Mouse (Mus musculus) gastrocnemius, postnatal 10 days (tissue): ENCODE data around the gene Olfr435. TPM values are rescaled to one million over a fixed set of nuclear protein-coding genes. Genes with fewer than 3 reads are reported as not detected.
"Not testable (repeated sequence)": the region's sequence is repeated elsewhere in the genome, so short reads cannot be mapped to it uniquely, and the experiment has no call there.

Source experiments
- DNase-seq: peaks from one replicate; pipeline ENCODE4 v3.0.0; 2021; ENCODE audit warnings: mixed read lengths
- long read RNA-seq, 2 experiments: library from polyadenylated mRNA; stranded (forward); transcript quantifications; one replicate each; pipeline ENCODE4 v2.0.0; 2021
- total RNA-seq, 2 experiments: library from RNA; stranded (reverse); gene quantifications; 2 replicates each; pipeline ENCODE4 v1.2.3; 2021

Olfr435 gene
- not detected for total RNA-seq
- long read RNA-seq, experiment 1, result 0 reads
- long read RNA-seq, experiment 2, result 0 reads

DNA sequence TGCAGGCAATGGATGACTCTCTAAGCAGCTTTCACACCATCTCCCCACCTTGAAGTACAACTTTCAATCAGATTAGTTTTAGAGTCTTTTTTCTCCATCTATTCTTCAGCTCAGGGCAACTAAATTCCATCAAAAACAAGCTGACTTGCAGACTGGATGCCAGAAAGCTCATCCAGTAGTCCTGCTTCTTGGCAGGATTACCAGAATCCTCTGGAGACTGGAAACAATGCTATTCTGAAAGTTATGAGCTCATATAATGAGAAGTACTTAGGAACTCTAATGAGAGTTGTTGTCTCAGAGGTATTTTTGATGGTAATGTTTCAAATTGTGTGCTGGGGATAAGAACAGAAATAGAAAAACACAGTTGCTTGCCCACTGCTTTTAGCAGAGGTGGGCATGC, at the start of gene Olfr435:
Gene Olfr435, plus strand, starts transcription at position 366 of the 400 bp plus-strand sequence.
- DNase-seq, result no peak

- no peak for DNase-seq
Measured at GRCm38 (mm10) chr6:43159502-43159901, 37.4 kb upstream of the Olfr435 start.

- no peak for DNase-seq
Measured at GRCm38 (mm10) chr6:43162982-43163381, 34.0 kb upstream of the Olfr435 start, which contains the start of gene Olfr437. TSS of gene Olfr437 (plus strand) at chr6:43163282.

- no peak for DNase-seq
Measured at GRCm38 (mm10) chr6:43167246-43167645, 29.7 kb upstream of the Olfr435 start.

- no peak for DNase-seq
Measured at GRCm38 (mm10) chr6:43171840-43172239, 25.1 kb upstream of the Olfr435 start, which contains the start of gene Olfr13. TSS of gene Olfr13 (plus strand) at chr6:43172140.

DNA sequence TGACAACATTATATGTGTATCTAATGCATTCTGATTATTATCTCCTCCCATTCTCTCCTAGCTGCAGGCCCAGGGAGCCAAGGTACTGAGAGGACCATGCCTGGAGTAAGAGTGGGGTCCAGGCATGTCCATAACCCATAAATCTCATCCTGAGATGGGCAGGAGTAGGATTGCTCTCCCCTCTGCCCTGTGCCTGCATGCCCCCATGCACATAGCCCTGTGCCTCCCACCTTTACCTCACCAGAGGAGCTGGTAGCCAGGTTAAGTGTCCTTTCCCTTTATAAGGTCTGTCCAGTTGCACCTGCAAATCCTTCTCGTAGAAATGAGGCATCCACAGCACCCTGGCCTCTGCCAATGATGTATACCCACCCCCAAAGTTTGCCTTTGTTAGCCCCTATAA, 18.8 kb upstream of the Olfr435 start:
- DNase-seq, result no peak

DNA sequence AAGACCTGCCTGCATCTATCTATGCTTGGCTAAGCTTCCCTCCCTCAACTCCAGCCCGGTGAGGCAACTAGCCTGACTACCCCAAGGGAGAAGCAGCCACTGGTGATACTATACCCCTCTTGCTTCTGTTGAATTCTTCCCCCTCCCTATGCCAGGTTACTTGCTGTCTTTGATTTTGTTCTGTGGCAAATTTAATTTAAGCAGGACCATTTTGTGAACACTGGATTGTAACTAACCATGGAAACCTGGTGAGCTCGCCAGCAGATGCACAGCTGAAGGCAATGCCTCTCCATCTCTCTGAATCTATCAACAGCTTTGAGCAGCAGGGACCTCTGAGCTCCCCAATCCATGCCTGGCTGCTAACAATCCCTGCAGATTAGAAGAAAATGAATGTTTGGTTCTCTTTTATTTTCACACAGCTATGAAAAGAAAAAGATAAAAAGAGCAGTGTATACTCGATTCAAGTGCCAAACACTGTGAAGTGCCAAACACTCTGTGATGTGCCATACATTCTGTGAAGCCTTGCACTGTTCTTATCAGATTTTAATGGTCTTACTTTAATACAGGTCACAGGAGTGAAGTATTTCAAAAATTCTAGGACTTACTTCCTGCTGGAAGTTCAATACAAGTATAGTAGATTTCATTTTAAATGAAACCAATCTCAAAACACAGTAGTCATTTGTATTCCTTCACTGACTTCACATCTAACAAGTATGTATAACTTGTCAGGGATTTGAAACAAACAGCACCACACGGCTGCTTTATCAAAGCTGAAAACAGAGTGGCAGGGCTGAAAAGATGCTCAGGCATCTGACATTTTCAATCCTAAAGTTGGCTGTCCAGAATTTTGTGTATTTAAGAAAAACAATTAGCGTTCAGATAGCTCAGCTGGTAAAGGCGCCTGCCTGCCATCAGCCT, 18.1 kb upstream of the Olfr435 start:
- DNase-seq, result no peak

DNA sequence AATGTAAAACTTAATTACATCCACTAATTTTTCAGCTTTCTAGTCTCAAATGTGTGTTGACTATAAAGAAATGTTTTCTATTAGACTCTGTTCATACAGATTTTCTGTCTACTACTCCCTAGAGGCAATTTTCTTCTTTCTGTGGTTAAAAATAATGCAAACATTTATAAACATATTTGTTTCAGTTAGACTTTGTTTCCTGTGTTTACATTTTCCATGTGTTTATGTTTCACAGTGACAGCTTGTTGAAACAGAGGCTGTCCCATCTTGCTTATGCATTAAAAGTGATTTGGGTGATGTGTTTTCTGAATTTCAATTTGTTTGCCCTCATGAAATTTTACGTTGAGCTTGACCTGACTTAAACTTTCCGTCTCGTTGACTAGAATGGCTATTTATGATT, 6.0 kb upstream of the Olfr435 start:
- no peak for DNase-seq

GRCm38 (mm10) chr6:43198094-43198493, 1.1 kb downstream of the Olfr435 start:
- no peak for DNase-seq

DNA sequence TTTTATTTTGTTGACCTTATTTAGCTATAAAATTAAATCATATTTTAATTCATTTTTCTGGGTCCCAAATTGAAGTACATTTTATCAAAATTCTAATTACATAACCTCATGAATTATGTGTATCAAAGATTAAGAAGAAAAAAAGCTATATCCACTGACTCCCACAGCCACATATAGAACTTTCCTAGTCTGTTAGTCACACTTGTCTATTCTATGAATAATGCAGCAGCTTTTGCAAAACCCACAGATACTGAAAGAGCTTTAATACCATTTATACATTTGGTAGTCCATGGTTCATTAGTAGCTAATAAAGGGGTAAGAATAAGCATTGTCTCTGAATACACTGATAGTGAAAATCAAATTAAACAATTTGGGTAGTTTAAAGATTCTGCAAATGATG, 5.8 kb downstream of the Olfr435 start:
- DNase-seq, result no peak

- no peak for DNase-seq
Measured at GRCm38 (mm10) chr6:43205355-43205754, 8.4 kb downstream of the Olfr435 start.

- DNase-seq, result not testable (repeated sequence)
Measured at GRCm38 (mm10) chr6:43212873-43213272, 15.9 kb downstream of the Olfr435 start, which contains the start of gene Olfr434. TSS of gene Olfr434 (plus strand) at chr6:43213021.

- not testable (repeated sequence) for DNase-seq
Measured at GRCm38 (mm10) chr6:43231255-43231654, 34.3 kb downstream of the Olfr435 start, which contains the start of gene Olfr47. TSS of gene Olfr47 (plus strand) at chr6:43231529.

GRCm38 (mm10) chr6:43242061-43242460, 45.1 kb downstream of the Olfr435 start:
- no peak for DNase-seq

DNA sequence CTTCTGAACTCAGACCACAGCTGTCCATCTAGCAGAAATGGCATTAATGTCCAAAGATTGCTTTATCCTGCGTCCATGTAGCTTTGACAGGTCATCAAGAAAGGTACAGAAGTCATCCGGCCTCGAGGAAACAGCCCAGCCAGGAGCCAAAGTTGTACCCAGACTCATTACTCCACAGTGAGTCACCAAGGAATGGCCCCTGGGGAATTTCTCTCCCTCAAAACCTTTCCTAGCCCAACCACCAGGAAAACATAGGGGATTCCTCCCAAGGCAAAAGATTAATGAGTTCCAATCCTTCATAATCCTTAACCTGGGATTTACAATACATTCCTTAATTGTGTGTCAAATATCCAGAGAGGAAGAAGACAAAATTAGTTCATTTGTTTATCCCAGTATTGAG, 50.5 kb downstream of the Olfr435 start:
- DNase-seq, result no peak

GRCm38 (mm10) chr6:43252994-43253393, 56.0 kb downstream of the Olfr435 start:
- DNase-seq, result no peak

Other genes starting within 250 kb of the Olfr435 start
- gene Olfr444, start 248.1 kb upstream of the Olfr435 start, total RNA-seq, result not detected
- gene Olfr441, start 90.8 kb upstream of the Olfr435 start, total RNA-seq, result not detected
- not detected for gene Olfr237-ps1, start 50.6 kb upstream of the Olfr435 start, total RNA-seq
- not detected for gene Olfr437, start 33.9 kb upstream of the Olfr435 start, total RNA-seq
- not detected for gene Olfr13, start 25.0 kb upstream of the Olfr435 start, total RNA-seq
- not detected for gene Olfr434, start 15.9 kb downstream of the Olfr435 start, total RNA-seq
- not detected for gene Olfr47, start 34.4 kb downstream of the Olfr435 start, total RNA-seq
- gene Arhgef5, start 68.4 kb downstream of the Olfr435 start, total RNA-seq, result 1 to 10 TPM; 5.5 to 9.3 TPM
- not detected for gene Nobox, start 112.4 kb downstream of the Olfr435 start, total RNA-seq